Mouse (Mus musculus): ENCODE measurements around the gene Trim38. TPM values are rescaled to one million over a fixed set of nuclear protein-coding genes. Genes with fewer than 3 reads are reported as not detected.
A peak's percentile ranks its signal among the peaks of the same experiment; 100 is the strongest.
"Not testable (repeated sequence)": the region's sequence is repeated elsewhere in the genome, so short reads cannot be mapped to it uniquely, and the experiment has no call there.

Gene Trim38
- polyA plus RNA-seq (2015; fragmentation: Nextera tagmentation; extraction: Ambion mirVana): not detected in 2 replicates

GRCm38 (mm10) chr13:23769613-23770012 is at the start of gene Trim38:
Gene Trim38, plus strand, starts transcription at chr13:23769913.
- H3K36me3 ChIP-seq (replicated peaks); H3K4me3 ChIP-seq (replicated peaks); ATAC-seq (ENCODE audit: insufficient read depth); H3K9me3 ChIP-seq (replicated peaks); H3K27ac ChIP-seq (replicated peaks); H3K9ac ChIP-seq; H3K27me3 ChIP-seq; H3K4me2 ChIP-seq: not testable (repeated sequence)
- peaks cover 32% of the 10 kb centered on the region for H3K4me1 ChIP-seq (replicated peaks)
- WGBS (ENCODE audit: insufficient replicate concordance): 60% methylated on average over 2 of the region's 2 CpGs

- Histone ChIP-seq H3K36me3 (replicated peaks) (no peaks in the 10 kb centered on the region), H3K9ac (no peak overlapping the region; the same call in 1 of the 2 replicates), H3K27ac (replicated peaks) (no peak overlapping the region), H3K4me3 (replicated peaks) (no peak overlapping the region), H3K9me3 (replicated peaks) (no peaks in the 10 kb centered on the region), H3K4me1 (replicated peaks) (peaks cover 53% of the 10 kb centered on the region), H3K4me2 (no peak overlapping the region), H3K27me3 (no peaks in the 10 kb centered on the region)
- 48% methylated on average over 4 of the region's 4 CpGs for WGBS (ENCODE audit: insufficient replicate concordance)
- ATAC-seq (ENCODE audit: insufficient read depth): no peak
These were observed 45.5 kb upstream of the Trim38 start for GRCm38 (mm10) chr13:23724239-23724638.

GRCm38 (mm10) chr13:23725213-23725612 is 44.5 kb upstream of the Trim38 start:
- no peak overlapping the region for H3K4me3 ChIP-seq (replicated peaks)

GRCm38 (mm10) chr13:23728472-23729191 is 41.1 kb upstream of the Trim38 start:
- ATAC-seq (ENCODE audit: insufficient read depth): no peak
- 48% methylated on average over 18 of the region's 18 CpGs for WGBS (ENCODE audit: insufficient replicate concordance)
- Histone ChIP-seq H3K9me3 (replicated peaks) (no peaks in the 10 kb centered on the region), H3K4me1 (replicated peaks) (peaks cover 58% of the 10 kb centered on the region), H3K9ac (no peak overlapping the region), H3K4me3 (replicated peaks) (no peak overlapping the region), H3K4me2 (peak overlapping the region; percentile 32), H3K27ac (replicated peaks) (peak overlapping the region; percentile 53), H3K36me3 (replicated peaks) (no peaks in the 10 kb centered on the region), H3K27me3 (no peaks in the 10 kb centered on the region)

More at GRCm38 (mm10) chr13:23725213-23725612, 44.5 kb upstream of the Trim38 start:
- H3K9me3 ChIP-seq (replicated peaks): no peaks in the 10 kb centered on the region
- H3K9ac ChIP-seq: no peak overlapping the region
- WGBS (ENCODE audit: insufficient replicate concordance): 33% methylated on average over 1 of the region's 1 CpGs
- H3K36me3 ChIP-seq (replicated peaks): no peaks in the 10 kb centered on the region
- H3K4me2 ChIP-seq: no peak overlapping the region
- no peaks in the 10 kb centered on the region for H3K27me3 ChIP-seq
- no peak for ATAC-seq (ENCODE audit: insufficient read depth)
- H3K4me1 ChIP-seq (replicated peaks): peaks cover 60% of the 10 kb centered on the region
- H3K27ac ChIP-seq (replicated peaks): no peak overlapping the region

- no peaks in the 10 kb centered on the region for H3K9me3 ChIP-seq (replicated peaks)
- H3K9ac ChIP-seq: no peak overlapping the region
- H3K4me3 ChIP-seq (replicated peaks): no peak overlapping the region
- H3K4me2 ChIP-seq: no peak overlapping the region
- peak overlapping the region; percentile 53 for H3K27ac ChIP-seq (replicated peaks)
- H3K36me3 ChIP-seq (replicated peaks): no peaks in the 10 kb centered on the region
- ATAC-seq (ENCODE audit: insufficient read depth): no peak
- WGBS (ENCODE audit: insufficient replicate concordance): 44% methylated on average over 9 of the region's 9 CpGs
- no peaks in the 10 kb centered on the region for H3K27me3 ChIP-seq
- peaks cover 53% of the 10 kb centered on the region for H3K4me1 ChIP-seq (replicated peaks)
These were observed 40.6 kb upstream of the Trim38 start for GRCm38 (mm10) chr13:23729192-23729525.

GRCm38 (mm10) chr13:23729706-23730105 is 40.0 kb upstream of the Trim38 start:
- peaks cover 47% of the 10 kb centered on the region for H3K4me1 ChIP-seq (replicated peaks)
- peak overlapping the region; percentile 53; the same call in 1 of the 2 replicates for H3K27ac ChIP-seq (replicated peaks)
- no peak overlapping the region for H3K9ac ChIP-seq
- no peak overlapping the region for H3K4me2 ChIP-seq
- 77% methylated on average over 5 of the region's 5 CpGs for WGBS (ENCODE audit: insufficient replicate concordance)
- no peaks in the 10 kb centered on the region for H3K27me3 ChIP-seq
- no peaks in the 10 kb centered on the region for H3K36me3 ChIP-seq (replicated peaks)
- ATAC-seq (ENCODE audit: insufficient read depth): no peak
- H3K4me3 ChIP-seq (replicated peaks): no peak overlapping the region
- no peaks in the 10 kb centered on the region for H3K9me3 ChIP-seq (replicated peaks)

- peaks cover 41% of the 10 kb centered on the region for H3K4me1 ChIP-seq (replicated peaks)
- no peaks in the 10 kb centered on the region for H3K9me3 ChIP-seq (replicated peaks)
- H3K27ac ChIP-seq (replicated peaks): 0 out of 2 replicates have a peak overlapping the region, but pooled peaks have one; percentile 51
- peak overlapping the region; percentile 29 for H3K4me2 ChIP-seq
- ATAC-seq (ENCODE audit: insufficient read depth): peak; percentile 66
- 46% methylated on average over 8 of the region's 8 CpGs for WGBS (ENCODE audit: insufficient replicate concordance)
- no peak overlapping the region for H3K4me3 ChIP-seq (replicated peaks)
- H3K36me3 ChIP-seq (replicated peaks): no peaks in the 10 kb centered on the region
- H3K9ac ChIP-seq: peak overlapping the region; percentile 18; the same call in 1 of the 2 replicates
- H3K27me3 ChIP-seq: no peaks in the 10 kb centered on the region
These were observed 39.2 kb upstream of the Trim38 start for GRCm38 (mm10) chr13:23730479-23730878.

- WGBS (ENCODE audit: insufficient replicate concordance): 22% methylated on average over 8 of the region's 8 CpGs
- no peak overlapping the region for H3K9ac ChIP-seq
- H3K27ac ChIP-seq (replicated peaks): no peak overlapping the region
These were observed 37.4 kb upstream of the Trim38 start for GRCm38 (mm10) chr13:23732156-23732804.

GRCm38 (mm10) chr13:23737091-23737490 is 32.6 kb upstream of the Trim38 start:
- WGBS (ENCODE audit: insufficient replicate concordance): 84% methylated on average over 5 of the region's 5 CpGs

More at GRCm38 (mm10) chr13:23732156-23732804, 37.4 kb upstream of the Trim38 start:
- Histone ChIP-seq H3K4me1 (replicated peaks) (peaks cover 30% of the 10 kb centered on the region), H3K9me3 (replicated peaks) (no peaks in the 10 kb centered on the region), H3K27me3 (no peaks in the 10 kb centered on the region), H3K4me3 (replicated peaks) (no peak overlapping the region), H3K4me2 (no peak overlapping the region), H3K36me3 (replicated peaks) (no peaks in the 10 kb centered on the region)
- ATAC-seq (ENCODE audit: insufficient read depth): no peak

GRCm38 (mm10) chr13:23738041-23738440 is 31.7 kb upstream of the Trim38 start:
- 19% methylated on average over 4 of the region's 4 CpGs for WGBS (ENCODE audit: insufficient replicate concordance)
- peak overlapping the region; percentile 60 for H3K4me3 ChIP-seq (replicated peaks)
- H3K9me3 ChIP-seq (replicated peaks): no peaks in the 10 kb centered on the region
- no peaks in the 10 kb centered on the region for H3K36me3 ChIP-seq (replicated peaks)
- peak overlapping the region; percentile 87; the same call in 1 of the 2 replicates for H3K9ac ChIP-seq
- H3K4me1 ChIP-seq (replicated peaks): peaks cover 30% of the 10 kb centered on the region
- no peak for ATAC-seq (ENCODE audit: insufficient read depth)
- peak overlapping the region; percentile 81 for H3K4me2 ChIP-seq
- peak overlapping the region; percentile 100 for H3K27ac ChIP-seq (replicated peaks)
- H3K27me3 ChIP-seq: no peaks in the 10 kb centered on the region

More at GRCm38 (mm10) chr13:23737091-23737490, 32.6 kb upstream of the Trim38 start:
- Histone ChIP-seq H3K4me2 (no peak overlapping the region), H3K9ac (no peak overlapping the region), H3K4me3 (replicated peaks) (no peak overlapping the region), H3K36me3 (replicated peaks) (no peaks in the 10 kb centered on the region), H3K4me1 (replicated peaks) (peaks cover 23% of the 10 kb centered on the region), H3K27ac (replicated peaks) (peak overlapping the region; percentile 48; the same call in 1 of the 2 replicates), H3K9me3 (replicated peaks) (no peaks in the 10 kb centered on the region), H3K27me3 (no peaks in the 10 kb centered on the region)
- ATAC-seq (ENCODE audit: insufficient read depth): no peak

- Histone ChIP-seq H3K4me2 (peak within 1 kb of the TSS; percentile 81), H3K27ac (replicated peaks) (peak within 1 kb of the TSS; percentile 100), H3K4me1 (replicated peaks) (peaks cover 34% of the 10 kb centered on the region), H3K36me3 (replicated peaks) (no peaks in the 10 kb centered on the region), H3K27me3 (no peaks in the 10 kb centered on the region), H3K9ac (peak within 1 kb of the TSS; percentile 87), H3K4me3 (replicated peaks) (peak within 1 kb of the TSS; percentile 60), H3K9me3 (replicated peaks) (no peaks in the 10 kb centered on the region)
- ATAC-seq (ENCODE audit: insufficient read depth): peak; percentile 77
- WGBS (ENCODE audit: insufficient replicate concordance): 1% methylated on average over 38 of the region's 38 CpGs
These were observed 31.0 kb upstream of the Trim38 start, which contains the start of gene Hist1h1c for GRCm38 (mm10) chr13:23738677-23739068. Gene Hist1h1c, plus strand, starts transcription at chr13:23738808.
